Comparison of ENCODE assay signal across 20 mouse cellular contexts in genomic region chr2:163104086-163104770, GRCm38 (mm10). TPM values are rescaled to one million over a fixed set of nuclear protein-coding genes. Genes with fewer than 3 reads are reported as not detected.
DNase-seq lines count a peak whose midpoint lies in the region; ATAC-seq and TF ChIP-seq lines count a peak whose summit lies in the region.
"Had no signal": no experiment of that assay in that cellular context is flagged by ENCODE, and none has a peak within 500 bp of the region (broad histone marks: within the 10 kb centered on the region; RNA-seq: fewer than 3 reads in every experiment).

No protein-coding gene starts in this region.

- ATAC-seq in CD4-positive, CD25-positive, alpha-beta regulatory T cell, adult 4 months: no peak
- ATAC-seq: forebrain, postnatal 0 days had no signal

- H3K27ac ChIP-seq in kidney, adult 2 months (ENCODE audit: insufficient read depth, low read depth, low read length): no peak overlapping the region
- H3K27ac ChIP-seq: embryonic facial prominence, embryonic 12.5 days; hindbrain, embryonic 15.5 days; limb, embryonic 15.5 days; neural tube, embryonic 15.5 days had no signal

- TF ChIP-seq POLR2A in kidney, adult 2 months (IDR thresholded peaks at IDR 0.05; ENCODE audit: low read depth, low read length): no peak

- WGBS in kidney, adult 2 months: 80% methylated on average over 13 of the region's 13 CpGs

- peak; percentile 17 for DNase-seq in CD4-positive, CD25-positive, alpha-beta regulatory T cell, adult 2 months (ENCODE audit: low read depth, low spot score)
- DNase-seq in cerebellum, postnatal 14 days: peak; percentile 73 to 74
- no peak for DNase-seq in cerebellum, postnatal 4 days (ENCODE audit: low spot score in 2 of 2)
- peak; percentile 22 for DNase-seq in kidney, adult 2 months
- DNase-seq in kidney, postnatal 4 days: no peak
- peak; percentile 39 for DNase-seq in thymus, postnatal 4 days
- no peak for DNase-seq in thymus, postnatal 36 days
- DNase-seq: forebrain, postnatal 0 days; kidney, adult 11 months; lung, adult 18-20 months; right cerebral cortex, postnatal 4 days had no signal

- H3K4me3 ChIP-seq in kidney, adult 2 months (ENCODE audit: insufficient read depth, low read depth, low read length): no peak overlapping the region
- H3K4me3 ChIP-seq: embryonic facial prominence, embryonic 12.5 days; hindbrain, embryonic 15.5 days; limb, embryonic 15.5 days; myocyte; neural tube, embryonic 15.5 days had no signal

- H3K4me1 ChIP-seq in kidney, adult 2 months (ENCODE audit: control insufficient read depth, insufficient read depth, low read length): no peaks in the 10 kb centered on the region

- no peaks in the 10 kb centered on the region for H3K27me3 ChIP-seq in kidney, adult 2 months (replicated peaks; ENCODE audit: control insufficient read depth, insufficient read depth, low read length)
- H3K27me3 ChIP-seq: embryonic facial prominence, embryonic 12.5 days had no signal

- TF ChIP-seq CTCF in kidney, adult 2 months (conservative IDR thresholded peaks at IDR 0.05; ENCODE audit: insufficient read depth, insufficient read length, low read depth, low read length): no peak

- no peaks in the 10 kb centered on the region for H3K36me3 ChIP-seq in kidney, adult 2 months (ENCODE audit: control insufficient read depth, insufficient read depth, low read length)
- H3K36me3 ChIP-seq: embryonic facial prominence, embryonic 12.5 days; hindbrain, embryonic 15.5 days; limb, embryonic 15.5 days; neural tube, embryonic 15.5 days had no signal

RNA-seq across cellular contexts. Expression of gene Gtsf1l, which starts 16.6 kb away (rescaled TPM):
- not detected for polyA plus RNA-seq in CD4-positive, CD25-positive, alpha-beta regulatory T cell, adult 4 months (2017; shearing (Covaris generic))
- 0.12 TPM in 1 of 2 replicates, not detected in the other for polyA plus RNA-seq in kidney, adult 2 months (2012; rRNA removed)
- polyA plus RNA-seq: cortical plate, adult 2 months; embryonic facial prominence, embryonic 12.5 days; heart, postnatal 0 days; hindbrain, embryonic 15.5 days; large intestine, adult 2 months; limb, embryonic 15.5 days; myocyte; neural tube, embryonic 15.5 days had no signal

RNA-seq across cellular contexts. Expression of gene Mybl2, which starts 49.7 kb away (rescaled TPM):
- 1 to 10 TPM; 3.4 to 4.4 TPM for polyA plus RNA-seq in CD4-positive, CD25-positive, alpha-beta regulatory T cell, adult 4 months (2017; shearing (Covaris generic))
- 1.3 and 1.4 TPM in 2 replicates for polyA plus RNA-seq in kidney, adult 2 months (2012; rRNA removed)

Comparison
In these comparisons a context has a peak if more than half of its experiments do, and no peak if none do; other contexts are left out.
1. DNase-seq: peak in CD4-positive, CD25-positive, alpha-beta regulatory T cell, adult 2 months (single experiment), cerebellum, postnatal 14 days (2 of 2), kidney, adult 2 months (single experiment) and thymus, postnatal 4 days (single experiment); none in cerebellum, postnatal 4 days (0 of 2), kidney, postnatal 4 days (0 of 2) and thymus, postnatal 36 days (0 of 2).